Mouse (Mus musculus) retina, postnatal 1 day (tissue): Measurements from ENCODE around the gene Tada2a.

ENCODE experiments used
- DNase-seq: peaks from one replicate; pipeline ENCODE4 v3.0.0-alpha.2; 2012

The Tada2a gene

DNA sequence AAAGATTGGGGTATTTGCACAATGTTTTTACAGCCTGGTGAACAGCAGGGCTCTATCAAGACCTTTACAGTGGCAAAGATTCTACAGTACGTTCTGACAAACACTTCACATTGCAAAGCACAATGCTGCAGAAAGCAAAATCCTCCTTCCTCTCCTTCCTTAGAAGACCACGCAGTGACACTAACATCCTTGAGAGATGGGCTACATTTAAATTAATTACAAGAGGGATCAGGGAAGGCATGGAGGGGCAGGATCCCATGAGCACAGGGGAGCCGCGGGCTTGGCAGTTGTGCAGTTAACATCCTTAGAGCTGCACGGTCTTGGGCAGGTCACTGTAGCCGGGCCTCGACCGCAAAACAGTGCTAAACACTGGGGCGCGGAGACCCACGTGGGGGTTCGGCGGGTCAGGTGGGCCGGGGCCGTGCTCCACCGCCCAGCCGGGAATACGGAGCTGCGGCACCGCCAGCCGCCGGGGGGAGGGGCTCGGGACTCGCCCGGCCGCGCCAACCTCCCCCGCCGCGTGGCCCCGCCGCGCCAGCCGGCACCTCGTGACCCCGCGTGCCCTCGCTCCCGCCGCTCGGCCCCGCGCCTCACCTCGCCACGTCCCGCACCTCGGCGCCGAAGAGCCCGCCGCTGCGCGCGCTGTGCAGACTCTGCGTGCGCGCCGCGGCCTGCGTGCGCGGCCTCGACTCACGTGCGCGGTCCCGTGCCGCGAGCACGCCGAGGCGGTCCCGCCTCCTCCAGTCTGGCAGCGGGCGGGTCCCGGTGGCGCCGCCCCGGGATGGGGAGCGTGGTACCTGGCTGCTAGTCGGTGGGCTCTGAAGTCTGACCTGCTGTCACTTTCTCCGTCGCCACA, at the start of gene Tada2a, which contains the start of gene Acaca:
TSS of gene Tada2a (minus strand) at position 658 of the 856 bp plus-strand sequence.
TSS of gene Acaca (plus strand) at position 730 of the 856 bp plus-strand sequence.
- DNase-seq = peak; percentile 91

DNA sequence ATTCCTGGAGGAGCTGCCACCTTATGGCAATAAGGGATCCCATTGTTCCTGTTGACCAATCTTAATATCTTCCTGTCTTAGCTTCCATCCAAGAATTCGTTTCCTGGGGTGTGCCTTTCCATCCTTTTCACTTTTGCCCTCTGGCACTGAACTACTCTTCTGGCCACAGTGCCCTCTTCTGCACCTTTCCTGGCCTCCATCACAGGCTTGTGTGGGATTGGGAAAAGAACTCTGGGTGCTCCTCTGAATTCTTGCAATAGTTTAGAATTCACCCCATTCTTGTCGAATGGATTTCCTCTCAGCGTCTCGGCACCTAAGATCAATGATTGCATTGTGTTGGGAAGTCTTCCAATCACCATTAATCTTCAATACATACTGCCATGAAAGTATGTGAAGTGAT, 49.2 kb upstream of the Tada2a start:
- DNase-seq = no peak

DNA sequence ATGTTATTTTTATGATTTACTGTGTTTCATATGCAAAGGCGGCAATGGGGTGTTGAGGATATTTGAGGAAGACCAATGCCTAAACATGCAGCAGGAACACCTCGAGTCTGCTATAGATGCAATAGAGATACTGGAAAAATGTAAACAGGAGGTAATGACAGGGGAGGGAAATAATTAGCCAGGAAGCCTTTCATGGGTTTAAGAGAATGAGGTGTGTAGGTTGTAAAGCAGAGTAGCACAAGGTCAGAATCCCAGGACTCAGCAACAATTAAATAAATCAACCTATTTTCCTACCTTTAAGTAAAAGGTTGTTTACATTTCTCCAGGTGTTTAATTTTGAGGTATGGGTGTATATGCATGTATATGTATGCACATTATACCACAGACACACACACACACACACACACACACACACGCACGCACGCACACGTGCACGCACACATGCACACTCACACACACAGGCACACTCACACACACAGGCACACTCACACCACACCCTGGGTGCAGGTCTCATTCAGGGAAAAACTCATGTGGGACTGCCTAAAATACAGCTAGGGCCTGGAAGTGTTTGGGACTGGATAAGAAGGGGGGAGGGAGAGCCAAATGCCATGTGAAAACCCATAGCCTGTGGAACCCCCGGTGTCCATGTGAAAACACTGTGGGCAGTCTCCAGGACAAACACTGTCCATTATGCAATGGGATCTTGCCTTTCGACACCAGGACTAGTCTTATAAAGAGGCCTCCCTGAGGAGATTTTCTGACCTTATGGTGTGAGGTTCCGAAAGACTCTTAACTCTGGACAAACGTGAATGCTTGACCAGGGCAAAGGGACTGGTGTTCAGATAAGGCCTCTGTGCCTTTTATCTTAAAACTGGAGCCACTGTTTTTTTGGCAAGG, 43.4 kb upstream of the Tada2a start:
- DNase-seq = no peak

DNA sequence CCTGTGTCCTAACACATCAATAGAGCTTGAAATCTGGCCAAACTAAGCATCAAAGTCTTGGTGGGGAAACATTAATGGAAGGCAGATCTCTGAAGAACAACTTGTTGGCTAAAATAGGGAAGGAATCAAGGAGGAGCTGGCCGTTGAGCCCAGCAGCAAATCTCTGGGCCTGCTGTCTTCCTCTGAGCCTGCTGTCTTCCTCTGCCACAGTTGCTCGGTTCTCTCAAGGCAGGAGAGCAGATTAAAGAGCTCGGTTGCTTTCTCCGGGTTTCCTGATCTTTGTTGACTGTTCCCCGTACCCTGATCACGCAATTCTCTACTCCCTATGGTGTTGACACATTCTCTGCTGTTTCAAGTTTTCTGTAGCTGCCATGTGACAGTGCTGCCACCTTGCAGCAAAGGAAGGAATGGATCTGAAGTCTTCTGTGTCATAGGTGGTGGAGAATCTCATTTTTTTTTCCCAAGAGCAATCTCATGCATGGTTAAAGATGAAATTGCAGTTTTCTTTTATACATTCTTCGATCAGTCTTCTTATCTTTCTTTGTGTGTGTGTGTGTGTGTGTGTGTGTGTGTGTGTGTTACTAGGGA, 39.4 kb upstream of the Tada2a start:
- DNase-seq = peak; percentile 60

DNA sequence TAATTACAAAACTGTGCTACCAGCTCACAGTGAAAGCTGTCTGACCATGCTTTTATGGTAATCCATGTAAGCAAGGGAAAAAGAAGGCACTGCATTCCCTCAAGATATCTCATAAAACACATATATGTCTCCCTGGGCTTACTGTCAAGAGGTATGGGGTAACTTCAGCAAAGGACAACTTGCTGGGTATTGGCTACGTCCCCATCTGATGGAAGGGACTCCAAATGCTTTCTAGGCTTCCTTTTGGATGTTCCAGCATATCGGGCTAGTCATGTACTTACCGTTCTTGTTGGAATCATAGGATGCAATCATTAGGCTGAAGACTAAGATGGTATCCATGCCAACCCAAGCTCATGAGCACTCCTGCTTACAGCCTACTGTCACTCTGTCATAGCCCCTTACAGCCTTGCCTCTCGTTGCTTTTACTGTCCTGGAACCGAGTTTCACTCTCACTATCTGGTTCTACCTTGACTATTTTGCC, 37.7 kb upstream of the Tada2a start, which contains the start of gene Gm11437:
TSS of gene Gm11437 (minus strand) at position 431 of the 481 bp plus-strand sequence.
- DNase-seq = no peak

DNA sequence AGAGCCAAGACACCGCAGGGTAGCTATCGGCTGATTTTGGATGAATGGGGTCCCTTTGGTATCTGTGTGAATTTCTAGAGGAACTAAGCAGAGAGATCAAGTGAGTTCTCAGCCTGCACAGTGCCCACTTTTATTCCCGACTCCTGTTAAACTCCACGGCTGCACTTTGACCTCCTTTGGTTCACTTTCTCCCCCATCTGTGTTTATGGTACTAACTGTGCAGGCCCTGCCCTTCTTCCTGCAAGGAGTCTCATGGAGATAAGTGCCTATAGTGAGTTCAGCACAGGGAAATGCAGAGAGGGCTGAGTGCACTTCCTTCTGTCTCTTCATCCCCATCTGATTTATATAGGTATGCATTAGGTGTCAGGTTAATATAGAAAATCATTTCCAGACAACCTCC, 35.2 kb upstream of the Tada2a start:
- DNase-seq = no peak

DNA sequence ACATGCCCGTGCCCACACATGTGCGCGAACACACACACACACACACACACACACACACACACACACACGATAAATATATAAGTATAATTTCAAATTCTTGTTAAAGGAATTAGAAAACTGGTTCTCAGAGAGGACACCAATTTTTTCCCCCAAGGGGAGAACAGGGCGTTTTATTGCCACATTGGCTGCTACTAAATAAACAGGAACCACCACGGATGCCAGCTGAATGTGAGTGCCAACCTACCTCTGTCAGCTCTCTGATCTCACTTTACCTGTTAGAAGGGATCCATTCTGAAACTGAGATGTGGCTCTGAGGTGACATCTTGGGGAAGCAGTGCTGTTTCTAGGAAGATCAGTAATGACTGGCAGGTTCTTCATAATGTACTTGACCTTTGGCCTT, 34.7 kb upstream of the Tada2a start:
- DNase-seq = no peak

DNA sequence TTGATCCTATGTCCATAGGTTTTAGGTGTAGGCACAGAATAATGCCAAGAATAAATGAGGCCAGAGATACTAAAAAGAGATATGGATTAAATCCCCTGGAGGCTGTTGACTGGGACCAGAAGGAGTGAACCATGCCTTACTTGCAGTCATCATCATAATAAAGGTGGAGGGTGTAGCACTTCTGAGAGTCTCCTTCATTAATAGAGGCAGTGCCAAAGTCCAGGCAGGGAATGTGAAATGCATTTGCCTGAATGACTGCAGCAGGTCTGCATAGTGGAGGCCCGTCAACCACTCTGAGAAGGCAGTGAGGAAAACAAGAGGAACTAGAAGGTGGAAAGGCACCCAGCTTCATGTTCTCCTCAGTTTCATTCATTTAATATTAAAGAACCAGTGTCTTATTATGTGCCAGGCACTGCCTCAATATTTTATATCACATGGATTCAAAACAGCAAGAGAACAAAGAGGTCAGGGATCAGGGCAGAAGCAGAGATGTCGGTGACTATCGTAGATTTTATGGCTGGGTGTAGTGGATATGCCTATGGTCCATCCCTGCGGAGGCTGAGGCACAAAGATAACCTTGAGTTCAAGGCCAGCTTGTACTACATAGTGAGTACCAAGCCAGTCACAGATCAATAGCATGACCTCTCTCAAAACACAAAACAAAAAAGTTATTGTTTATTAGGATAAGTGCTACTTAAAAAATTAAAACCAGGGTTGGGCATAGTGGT, 27.3 kb upstream of the Tada2a start:
- DNase-seq = no peak

DNA sequence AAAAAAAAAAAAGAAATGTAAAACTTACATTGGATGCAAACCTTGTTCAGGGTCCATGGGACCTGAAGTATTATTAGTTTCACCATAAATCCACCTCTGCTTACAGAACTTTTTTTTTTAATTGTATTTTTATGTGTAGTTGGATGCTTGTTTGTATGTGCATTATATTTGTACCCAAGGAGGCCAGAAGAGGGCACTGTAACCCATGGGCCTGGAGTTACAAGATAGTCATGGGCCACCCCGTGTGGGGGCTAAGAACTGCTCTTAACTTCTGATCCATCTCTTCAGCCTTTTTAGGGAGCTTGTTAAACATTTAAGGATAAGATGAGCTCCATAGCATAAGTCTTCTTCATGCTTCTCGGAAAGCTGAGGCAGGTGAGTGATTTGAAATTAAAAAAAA, 21.5 kb upstream of the Tada2a start:
- DNase-seq = no peak

DNA sequence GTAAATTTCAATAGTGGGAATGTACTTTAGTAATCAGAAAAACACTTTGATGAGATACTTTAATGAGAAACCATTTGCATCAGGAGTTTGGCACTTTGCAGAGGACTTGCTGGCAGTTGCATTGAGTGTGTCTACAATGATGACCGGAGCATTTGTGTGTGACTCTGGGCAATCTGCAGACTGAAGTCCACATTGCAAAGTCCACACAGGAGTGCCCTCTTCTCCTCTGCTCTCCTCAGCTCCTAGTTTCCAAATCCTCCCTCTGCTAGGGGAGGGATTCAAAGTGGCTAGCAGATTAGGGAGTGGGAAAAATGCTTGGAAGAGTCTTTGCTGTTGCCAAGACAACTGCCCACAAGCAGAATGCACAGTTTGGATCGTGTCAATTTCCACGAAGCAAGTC, 16.7 kb upstream of the Tada2a start:
- DNase-seq = no peak

DNA sequence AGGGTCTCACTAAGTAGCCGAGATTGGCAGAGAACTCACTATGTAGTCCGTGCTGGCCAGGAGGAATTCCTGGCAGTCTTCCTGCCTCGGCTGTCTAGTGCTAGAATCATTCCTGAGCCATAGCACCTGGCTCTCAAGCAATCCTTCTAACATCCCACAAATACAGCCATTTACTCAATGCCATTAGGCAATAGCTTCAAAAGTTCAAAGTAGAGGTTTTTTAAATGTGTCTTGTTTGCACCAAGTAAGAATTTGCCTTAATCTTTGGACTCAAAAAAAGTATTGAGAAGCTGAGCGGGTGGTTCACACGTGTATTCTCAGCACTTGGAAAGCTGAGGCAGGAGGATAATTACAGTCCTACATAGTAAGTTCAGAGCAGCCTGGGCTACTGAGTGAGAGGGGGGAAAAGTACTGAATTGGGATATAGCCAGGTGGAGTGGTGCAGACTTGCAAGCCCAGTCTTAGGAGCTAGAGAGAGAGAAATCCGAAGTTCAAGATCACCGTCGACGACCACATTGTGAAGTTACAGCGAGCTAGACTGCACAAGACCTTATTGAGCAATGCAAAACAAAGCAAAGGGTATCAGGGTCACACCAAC, 15.9 kb upstream of the Tada2a start:
- DNase-seq = no peak

DNA sequence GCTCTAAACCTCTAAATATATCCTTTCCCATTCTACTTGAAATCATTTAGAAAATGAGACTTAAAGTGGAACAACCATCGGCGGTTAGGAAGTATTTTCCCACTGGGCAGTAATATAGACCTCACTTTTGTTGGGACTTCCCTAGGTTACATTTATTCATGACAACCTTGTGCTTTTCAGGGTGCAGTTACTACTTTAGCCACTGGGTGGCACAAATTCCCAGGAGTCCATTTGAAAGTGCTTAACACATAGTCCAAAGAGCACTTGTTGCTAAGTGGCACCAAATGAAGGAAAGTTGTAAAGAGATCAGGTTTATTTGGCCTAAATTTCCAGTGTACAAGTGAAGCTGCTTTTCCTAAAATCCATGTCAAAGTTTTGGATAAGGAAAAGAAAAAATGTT, 12.4 kb upstream of the Tada2a start:
- peak; percentile 76 for DNase-seq

DNA sequence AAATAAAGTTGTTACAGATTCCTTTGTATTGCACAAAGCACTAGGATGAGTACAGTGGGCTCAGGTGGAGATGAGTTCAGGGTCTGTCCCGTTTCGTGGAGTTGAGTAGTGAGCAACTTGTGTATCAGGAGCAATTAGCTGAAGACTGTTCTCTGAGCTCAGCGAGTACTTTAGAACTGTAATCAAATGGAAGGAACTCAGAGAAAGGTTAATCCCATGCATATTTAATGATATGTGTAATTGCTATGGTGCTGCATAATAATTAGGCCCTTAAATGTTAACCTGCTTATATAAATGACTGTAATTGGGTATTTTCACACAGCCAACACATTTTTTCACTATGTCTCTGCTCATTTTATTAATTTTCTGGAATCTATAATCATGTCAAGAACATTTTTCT, 7.1 kb upstream of the Tada2a start:
- no peak for DNase-seq

DNA sequence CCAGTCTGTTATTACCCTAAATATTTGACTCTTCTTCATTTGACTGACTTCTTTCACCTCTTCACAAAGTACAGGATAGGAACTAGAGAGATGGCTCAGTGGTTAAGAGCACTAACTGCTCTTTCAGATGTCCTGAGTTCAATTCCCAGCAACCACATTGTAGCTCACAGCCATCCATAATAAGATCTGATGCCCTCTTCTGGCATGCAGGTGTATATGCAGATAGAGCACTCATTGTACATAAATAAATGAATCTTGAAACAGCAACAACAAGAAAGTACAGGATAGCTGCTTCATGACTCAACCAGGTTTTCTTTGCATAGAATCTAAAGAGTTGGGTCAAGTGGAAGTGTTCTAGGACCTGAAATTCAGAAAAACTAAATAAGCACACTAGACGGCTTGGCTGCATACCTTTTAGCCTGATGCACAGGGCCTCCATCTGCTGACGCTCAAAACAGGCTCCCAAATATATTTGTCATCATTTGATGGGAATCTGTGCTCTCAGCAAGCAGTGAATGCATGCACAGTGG, 5.0 kb upstream of the Tada2a start:
- no peak for DNase-seq

DNA sequence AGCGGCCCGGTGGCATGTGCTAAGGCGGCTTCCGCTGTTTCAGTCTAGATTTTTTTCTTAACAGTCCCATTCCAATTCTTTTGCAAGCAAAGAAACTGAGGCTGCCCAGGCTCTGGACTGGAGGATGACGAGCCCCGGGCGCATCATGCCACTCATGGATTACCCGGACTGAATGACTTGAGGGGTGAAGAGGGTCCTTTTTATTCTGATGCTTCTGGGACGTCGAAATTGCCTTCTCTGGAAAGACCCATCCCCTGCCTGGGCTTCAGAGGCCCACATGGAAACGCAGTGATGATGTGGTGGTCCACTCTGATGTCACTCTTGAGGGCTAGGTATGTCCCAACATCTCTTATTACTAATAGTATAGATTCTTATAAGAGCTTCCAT, 392 bp upstream of the Tada2a start:
- no peak for DNase-seq

DNA sequence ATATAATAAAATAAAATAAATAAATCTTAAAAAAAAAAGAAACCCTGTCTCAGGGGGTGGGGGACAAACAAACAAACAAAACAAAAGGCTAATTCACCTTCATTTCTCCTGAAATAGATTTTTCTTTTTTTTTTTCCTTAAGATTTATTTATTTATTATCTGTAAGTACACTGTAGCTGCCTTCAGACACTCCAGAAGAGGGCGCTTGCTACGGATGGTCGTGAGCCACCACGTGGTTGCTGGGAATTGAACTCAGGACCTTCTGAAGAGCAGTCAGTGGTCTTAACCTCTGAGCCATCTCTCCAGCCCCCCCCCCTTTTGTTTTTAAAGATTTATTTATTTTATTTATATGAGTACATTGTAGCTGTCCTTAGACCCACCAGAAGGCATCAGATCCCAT, 1.4 kb downstream of the Tada2a start:
- DNase-seq = no peak

DNA sequence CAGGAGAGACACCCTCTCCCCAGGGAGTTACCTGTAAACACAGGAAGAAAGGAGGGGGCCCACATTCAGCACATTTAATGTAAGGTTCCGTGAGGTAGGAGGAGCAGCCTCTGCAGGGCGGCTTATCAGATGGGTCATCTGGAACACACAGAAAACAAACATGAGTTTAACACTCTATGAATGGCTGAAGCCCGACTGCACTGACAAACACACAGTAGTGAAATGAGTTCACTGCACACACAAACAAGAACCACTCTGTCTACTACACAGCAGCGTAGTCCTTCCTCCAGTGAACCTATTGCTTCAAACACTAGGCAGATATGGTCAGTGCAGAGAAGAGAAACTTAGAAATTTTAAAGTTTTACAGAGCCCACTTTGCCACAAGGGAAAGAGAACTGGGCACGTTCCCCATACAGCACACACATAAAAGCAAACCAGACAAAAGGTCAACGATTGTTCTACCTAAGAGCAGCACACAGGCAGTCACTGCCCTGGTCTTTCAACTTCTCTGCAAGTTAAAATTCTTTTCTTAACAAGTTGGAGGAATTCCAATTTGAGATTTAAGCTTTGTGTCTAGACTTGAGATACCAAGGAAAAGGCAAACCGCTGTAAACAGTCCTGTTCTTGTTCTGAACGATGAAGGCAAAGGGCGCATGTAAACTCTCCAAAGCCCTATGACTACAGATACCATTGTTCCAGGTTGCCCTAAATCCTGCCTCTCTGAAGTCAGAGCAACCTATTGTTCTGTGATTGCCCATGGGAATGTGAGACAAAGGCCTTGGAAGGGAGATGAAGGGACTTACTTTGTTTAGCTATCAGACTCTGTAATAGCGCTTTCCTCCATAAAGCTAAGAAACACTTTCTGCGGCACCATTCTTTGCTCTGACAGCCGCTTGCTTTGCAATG, 8.1 kb downstream of the Tada2a start:
- DNase-seq = no peak

DNA sequence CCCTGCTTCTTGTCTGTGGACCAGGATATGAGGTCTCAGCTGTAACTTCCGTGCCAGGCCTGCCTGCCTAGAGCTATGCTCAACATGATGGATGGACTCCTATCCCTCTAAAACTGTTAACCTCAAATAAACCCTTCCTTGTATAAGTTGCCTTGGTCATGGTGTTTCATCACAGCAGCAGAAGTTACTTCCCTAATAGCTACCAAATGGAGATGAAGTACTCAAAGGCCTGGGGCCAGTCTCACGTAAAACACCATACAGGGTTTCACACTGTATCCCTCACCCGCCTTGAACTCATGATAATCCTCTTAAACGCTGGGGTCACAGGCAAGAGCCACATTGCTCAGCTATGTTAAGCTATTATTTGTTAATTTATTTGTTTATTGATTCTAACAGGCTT, 12.0 kb downstream of the Tada2a start:
- no peak for DNase-seq

DNA sequence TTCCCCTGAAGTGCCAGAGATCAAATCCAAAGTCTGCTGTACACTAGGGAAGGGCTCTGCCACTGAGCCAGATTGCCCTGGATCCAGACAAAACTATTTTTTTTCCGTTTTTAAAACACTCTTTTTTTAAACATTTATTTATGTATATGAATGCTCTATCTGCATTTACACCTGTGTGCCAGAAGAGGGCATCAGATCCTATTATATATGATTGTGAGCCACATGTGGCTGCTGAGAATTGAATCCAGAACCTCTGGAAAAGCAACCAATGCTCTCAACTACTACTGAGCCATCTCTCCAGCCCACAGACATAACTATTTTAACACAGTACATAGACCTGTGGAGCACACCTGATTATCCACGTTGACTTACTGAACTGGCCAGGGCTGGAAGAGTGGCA, 13.2 kb downstream of the Tada2a start:
- DNase-seq = no peak

DNA sequence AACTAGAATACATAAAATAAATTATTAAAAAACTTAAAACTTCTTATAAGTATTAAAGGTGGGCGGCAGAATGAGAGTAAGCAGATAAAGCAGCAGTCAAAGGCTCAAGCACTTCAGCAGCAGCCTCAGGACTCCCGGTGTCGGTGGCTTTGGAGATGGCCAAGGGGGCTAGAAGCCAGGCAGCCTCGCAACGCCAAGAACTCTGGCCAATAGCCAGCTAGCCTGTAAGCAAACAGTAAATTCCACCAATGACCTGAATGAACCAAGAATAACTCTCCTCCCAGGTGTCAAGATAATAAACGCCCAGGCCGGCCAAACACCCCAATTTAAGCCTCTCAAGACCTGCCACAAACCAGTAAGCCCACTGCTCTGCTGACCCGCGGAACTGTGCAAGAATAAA, 13.8 kb downstream of the Tada2a start:
- DNase-seq = no peak

DNA sequence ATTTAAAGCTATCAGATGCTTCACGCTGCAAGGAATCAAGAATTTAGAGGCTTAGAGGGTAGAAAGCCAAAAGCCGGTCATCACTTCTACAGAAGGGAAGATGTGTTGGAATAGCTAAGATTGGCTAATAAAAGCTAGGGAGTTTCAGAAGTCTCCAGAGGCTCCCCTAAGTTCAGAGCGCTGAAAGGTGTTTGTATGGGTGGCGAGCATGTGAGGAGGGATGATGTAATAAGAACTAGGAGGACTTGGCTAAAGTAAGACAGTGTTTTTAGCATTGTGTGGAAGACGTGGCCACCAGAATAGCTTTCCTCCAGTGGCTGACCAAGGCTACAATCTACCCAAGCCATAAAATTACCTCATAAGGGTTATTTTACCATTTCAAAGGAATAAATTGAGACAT, 15.8 kb downstream of the Tada2a start:
- DNase-seq = no peak
